Mouse (Mus musculus): ENCODE measurements around the gene Pfn3. TPM values are rescaled to one million over a fixed set of nuclear protein-coding genes. Genes with fewer than 3 reads are reported as not detected.

The Pfn3 gene
- polyA plus RNA-seq, 1 experiment = not detected

GRCm38 (mm10) chr13:55374206-55374924 lies 40.7 kb downstream of the Pfn3 start:
- H3K27me3 ChIP-seq (ENCODE audit: control insufficient read depth, insufficient read depth, insufficient read length) = peaks cover 75% of the 10 kb centered on the region
- H3ac ChIP-seq (ENCODE audit: control insufficient read depth, insufficient read length, low read depth) = no peak overlapping the region
- no peaks in the 10 kb centered on the region for H3K79me2 ChIP-seq (ENCODE audit: control insufficient read depth, insufficient read depth)
- no peaks in the 10 kb centered on the region for H3K79me3 ChIP-seq (ENCODE audit: low read depth)
- no peaks in the 10 kb centered on the region for H3K36me3 ChIP-seq (ENCODE audit: control insufficient read depth, insufficient read depth)
- H3K4me3 ChIP-seq (ENCODE audit: insufficient read depth, poor library complexity, severe bottlenecking) = no peak overlapping the region
- TF ChIP-seq CTCF (IDR thresholded peaks at IDR 0.05; ENCODE audit: control insufficient read depth, insufficient read depth, insufficient read length) (no peak), CEBPB (IDR thresholded peaks at IDR 0.05; ENCODE audit: low read depth) (no peak), FOSL1 (IDR thresholded peaks at IDR 0.05; ENCODE audit: insufficient read depth, low read length, poor library complexity, severe bottlenecking) (no peak), USF1 (IDR thresholded peaks at IDR 0.05; ENCODE audit: low read depth) (no peak), MYOD1 (IDR thresholded peaks at IDR 0.05; ENCODE audit: control insufficient read depth, insufficient read length, low read depth) (no peak), MAX (IDR thresholded peaks at IDR 0.05) (no peak), MYOG (IDR thresholded peaks at IDR 0.05; ENCODE audit: control insufficient read depth, extremely low read depth, insufficient read length) (no peak)

- TF ChIP-seq FOSL1 (IDR thresholded peaks at IDR 0.05; ENCODE audit: insufficient read depth, low read length, poor library complexity, severe bottlenecking) = no peak
- TF ChIP-seq MYOD1 (IDR thresholded peaks at IDR 0.05; ENCODE audit: control insufficient read depth, insufficient read length, low read depth) = no peak
- TF ChIP-seq USF1 (IDR thresholded peaks at IDR 0.05; ENCODE audit: low read depth) = no peak
- no peak for TF ChIP-seq MAX (IDR thresholded peaks at IDR 0.05)
- Histone ChIP-seq H3K79me3 (ENCODE audit: low read depth) (no peaks in the 10 kb centered on the region), H3ac (ENCODE audit: control insufficient read depth, insufficient read length, low read depth) (no peak overlapping the region), H3K27me3 (ENCODE audit: control insufficient read depth, insufficient read depth, insufficient read length) (peaks cover 53% of the 10 kb centered on the region), H3K36me3 (ENCODE audit: control insufficient read depth, insufficient read depth) (no peaks in the 10 kb centered on the region), H3K4me3 (ENCODE audit: insufficient read depth, poor library complexity, severe bottlenecking) (no peak overlapping the region), H3K79me2 (ENCODE audit: control insufficient read depth, insufficient read depth) (no peaks in the 10 kb centered on the region)
These were observed 43.3 kb downstream of the Pfn3 start for GRCm38 (mm10) chr13:55371740-55372139.

GRCm38 (mm10) chr13:55371007-55371681 lies 43.9 kb downstream of the Pfn3 start:
- Histone ChIP-seq H3K79me3 (ENCODE audit: low read depth) (no peaks in the 10 kb centered on the region), H3K36me3 (ENCODE audit: control insufficient read depth, insufficient read depth) (no peaks in the 10 kb centered on the region), H3ac (ENCODE audit: control insufficient read depth, insufficient read length, low read depth) (no peak overlapping the region), H3K79me2 (ENCODE audit: control insufficient read depth, insufficient read depth) (no peaks in the 10 kb centered on the region), H3K27me3 (ENCODE audit: control insufficient read depth, insufficient read depth, insufficient read length) (peaks cover 50% of the 10 kb centered on the region), H3K4me3 (ENCODE audit: insufficient read depth, poor library complexity, severe bottlenecking) (no peak overlapping the region)
- TF ChIP-seq USF1 (IDR thresholded peaks at IDR 0.05; ENCODE audit: low read depth) = no peak
- no peak for TF ChIP-seq FOSL1 (IDR thresholded peaks at IDR 0.05; ENCODE audit: insufficient read depth, low read length, poor library complexity, severe bottlenecking)
- TF ChIP-seq MAX (IDR thresholded peaks at IDR 0.05) = no peak
- no peak for TF ChIP-seq MYOD1 (IDR thresholded peaks at IDR 0.05; ENCODE audit: control insufficient read depth, insufficient read length, low read depth)
- TF ChIP-seq MYOG (IDR thresholded peaks at IDR 0.05; ENCODE audit: control insufficient read depth, extremely low read depth, insufficient read length) = no peak
- TF ChIP-seq CTCF (IDR thresholded peaks at IDR 0.05; ENCODE audit: control insufficient read depth, insufficient read depth, insufficient read length) = no peak
- TF ChIP-seq CEBPB (IDR thresholded peaks at IDR 0.05; ENCODE audit: low read depth) = no peak

GRCm38 (mm10) chr13:55370234-55370633 lies 44.8 kb downstream of the Pfn3 start:
- Histone ChIP-seq H3K4me3 (ENCODE audit: insufficient read depth, poor library complexity, severe bottlenecking) (no peak overlapping the region), H3K79me2 (ENCODE audit: control insufficient read depth, insufficient read depth) (no peaks in the 10 kb centered on the region), H3K36me3 (ENCODE audit: control insufficient read depth, insufficient read depth) (no peaks in the 10 kb centered on the region), H3K27me3 (ENCODE audit: control insufficient read depth, insufficient read depth, insufficient read length) (peaks cover 48% of the 10 kb centered on the region), H3K79me3 (ENCODE audit: low read depth) (no peaks in the 10 kb centered on the region), H3ac (ENCODE audit: control insufficient read depth, insufficient read length, low read depth) (no peak overlapping the region)
- TF ChIP-seq MAX (IDR thresholded peaks at IDR 0.05) (no peak), MYOG (IDR thresholded peaks at IDR 0.05; ENCODE audit: control insufficient read depth, extremely low read depth, insufficient read length) (no peak), MYOD1 (IDR thresholded peaks at IDR 0.05; ENCODE audit: control insufficient read depth, insufficient read length, low read depth) (no peak), FOSL1 (IDR thresholded peaks at IDR 0.05; ENCODE audit: insufficient read depth, low read length, poor library complexity, severe bottlenecking) (no peak), USF1 (IDR thresholded peaks at IDR 0.05; ENCODE audit: low read depth) (no peak), CTCF (IDR thresholded peaks at IDR 0.05; ENCODE audit: control insufficient read depth, insufficient read depth, insufficient read length) (no peak), CEBPB (IDR thresholded peaks at IDR 0.05; ENCODE audit: low read depth) (no peak)

GRCm38 (mm10) chr13:55369531-55370114 lies 45.4 kb downstream of the Pfn3 start, which contains the start of gene Rgs14:
Rgs14 (plus strand) TSS chr13:55369732.
- H3K4me3 ChIP-seq (ENCODE audit: insufficient read depth, poor library complexity, severe bottlenecking) = no peak within 1 kb of the TSS
- no peaks in the 10 kb centered on the region for H3K79me2 ChIP-seq (ENCODE audit: control insufficient read depth, insufficient read depth)
- H3K79me3 ChIP-seq (ENCODE audit: low read depth) = no peaks in the 10 kb centered on the region
- no peak for TF ChIP-seq MYOD1 (IDR thresholded peaks at IDR 0.05; ENCODE audit: control insufficient read depth, insufficient read length, low read depth)
- no peak for TF ChIP-seq USF1 (IDR thresholded peaks at IDR 0.05; ENCODE audit: low read depth)
- no peak for TF ChIP-seq FOSL1 (IDR thresholded peaks at IDR 0.05; ENCODE audit: insufficient read depth, low read length, poor library complexity, severe bottlenecking)
- TF ChIP-seq MYOG (IDR thresholded peaks at IDR 0.05; ENCODE audit: control insufficient read depth, extremely low read depth, insufficient read length) = no peak
- no peak for TF ChIP-seq CEBPB (IDR thresholded peaks at IDR 0.05; ENCODE audit: low read depth)
- no peak for TF ChIP-seq MAX (IDR thresholded peaks at IDR 0.05)
- TF ChIP-seq CTCF (IDR thresholded peaks at IDR 0.05; ENCODE audit: control insufficient read depth, insufficient read depth, insufficient read length) = no peak
- H3K36me3 ChIP-seq (ENCODE audit: control insufficient read depth, insufficient read depth) = no peaks in the 10 kb centered on the region
- H3K27me3 ChIP-seq (ENCODE audit: control insufficient read depth, insufficient read depth, insufficient read length) = peaks cover 46% of the 10 kb centered on the region
- no peak within 1 kb of the TSS for H3ac ChIP-seq (ENCODE audit: control insufficient read depth, insufficient read length, low read depth)

Measured in C2C12 (cell line).